Mouse (Mus musculus) heart, adult 2 months (tissue): ENCODE measurements around the gene Psmd12.

Experiments
- CTCF ChIP-seq: fragments of 200-600 bp; IDR thresholded peaks from 2 replicates; pipeline ENCODE4 v1.8.1; 2022; ENCODE audit warnings: antibody characterized with exemption, mild to moderate bottlenecking, moderate library complexity
- EP300 ChIP-seq: fragments of 200-500 bp; IDR thresholded peaks from 2 replicates; pipeline ENCODE4 v1.6.1; 2011; ENCODE audit warnings: low read depth, low read length, control low read depth; ENCODE audit not compliant: insufficient read depth

DNA sequence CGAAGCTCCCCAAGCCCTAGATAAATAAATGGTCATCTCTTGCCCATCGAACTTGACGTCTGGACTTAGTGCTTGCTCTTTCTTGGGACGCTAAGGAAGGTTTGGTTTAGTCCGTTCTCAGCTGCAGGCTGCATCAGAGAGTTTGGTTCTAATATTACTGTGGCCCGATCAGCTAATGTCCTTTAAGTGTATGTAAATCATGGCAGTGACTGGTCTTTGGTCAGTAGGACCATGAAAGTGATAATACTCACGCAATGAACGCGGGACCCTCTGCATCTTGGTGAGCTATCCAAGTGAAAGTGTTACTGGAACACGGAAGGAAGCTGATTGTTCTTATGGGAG, 549 bp downstream of the Psmd12 start:
- TF ChIP-seq EP300 (no peak), CTCF (no peak)
